Mouse (Mus musculus) liver, embryonic 12.5 days (tissue): ENCODE measurements around the gene Klhl12. TPM values are rescaled to one million over a fixed set of nuclear protein-coding genes. Genes with fewer than 3 reads are reported as not detected.
"Not testable (repeated sequence)": the region's sequence is repeated elsewhere in the genome, so short reads cannot be mapped to it uniquely, and the experiment has no call there.

Source experiments
- ATAC-seq: fragments of 200-750 bp; cut with Nextera tagmentation; 2 replicates; pipeline ENCODE4 v1.8.0; 2017; ENCODE audit warnings: moderate number of reproducible peaks, mild to moderate bottlenecking, moderate library complexity
- H3K27ac ChIP-seq: fragments of 300-500 bp; sonication (generic); 2 replicates; pipeline ENCODE4 v1.5.1; 2016; ENCODE audit warnings: mild to moderate bottlenecking
- H3K27me3 ChIP-seq: fragments of 300-500 bp; sonication (generic); replicated peaks from 2 replicates; pipeline ENCODE4 v1.6.1; 2016; ENCODE audit warnings: mild to moderate bottlenecking, moderate library complexity
- H3K36me3 ChIP-seq: fragments of 300-500 bp; sonication (generic); 2 replicates; pipeline ENCODE4 v1.6.1; 2016; ENCODE audit warnings: mild to moderate bottlenecking, moderate library complexity
- H3K4me1 ChIP-seq: fragments of 300-500 bp; sonication (generic); 2 replicates; pipeline ENCODE4 v1.6.1; 2016
- H3K4me2 ChIP-seq: fragments of 300-500 bp; sonication (generic); 2 replicates; pipeline ENCODE4 v1.6.1; 2016; ENCODE audit warnings: mild to moderate bottlenecking, moderate library complexity
- H3K4me3 ChIP-seq: fragments of 300-500 bp; sonication (generic); 2 replicates; pipeline ENCODE4 v1.5.1; 2016; ENCODE audit warnings: mild to moderate bottlenecking, moderate library complexity
- H3K9ac ChIP-seq: fragments of 300-500 bp; sonication (generic); 2 replicates; pipeline ENCODE4 v1.6.1; 2016; ENCODE audit warnings: mild to moderate bottlenecking, moderate library complexity
- H3K9me3 ChIP-seq: fragments of 300-500 bp; sonication (generic); replicated peaks from 2 replicates; pipeline ENCODE4 v1.6.1; 2016; ENCODE audit warnings: mild to moderate bottlenecking, moderate library complexity
- WGBS: fragments of 180-500 bp; shearing (Covaris S2); methylation state at CpG from one replicate; pipeline ENCODE4 v1.1.7; 2016; ENCODE audit not compliant: insufficient replicate concordance; 5-methylcytosine and 5-hydroxymethylcytosine counted together
- polyA plus RNA-seq: library from polyadenylated mRNA; unstranded; fragments of >200 nt; fragmentation: Nextera tagmentation; extraction: Ambion mirVana; gene quantifications from 2 replicates; pipeline ENCODE4 v1.2.1, GENCODE M21; 2016

Klhl12 gene
- polyA plus RNA-seq, 1 experiment from 2014 or later: 40.2 TPM

DNA sequence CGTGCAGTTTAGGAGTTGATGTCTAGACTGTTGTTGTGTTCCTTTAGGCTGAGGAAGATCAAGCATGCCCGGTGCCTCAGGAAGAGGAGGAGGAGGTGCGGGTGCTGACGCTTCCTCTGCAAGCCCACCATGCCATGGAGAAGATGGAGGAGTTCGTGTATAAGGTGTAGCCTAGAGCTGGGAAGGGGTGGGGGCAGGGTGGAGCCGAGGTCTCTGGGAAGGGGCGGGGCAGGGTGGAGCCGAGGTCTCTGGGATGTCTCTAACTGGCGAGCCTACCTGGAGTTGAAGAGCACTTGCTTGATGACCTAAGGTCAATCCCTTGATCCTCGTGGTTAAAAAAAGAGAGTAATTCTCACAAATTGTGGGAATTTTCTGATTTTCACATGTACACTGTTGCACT lies 31.4 kb upstream of the Klhl12 start:
- H3K27me3 ChIP-seq: no peaks in the 10 kb centered on the region
- H3K4me2 ChIP-seq: peak overlapping the region; percentile 56
- H3K4me3 ChIP-seq: no peak overlapping the region
- peak overlapping the region; percentile 93 for H3K27ac ChIP-seq
- H3K9me3 ChIP-seq: no peaks in the 10 kb centered on the region
- peaks cover 63% of the 10 kb centered on the region for H3K36me3 ChIP-seq
- 25% methylated on average over 10 of the region's 10 CpGs for WGBS
- ATAC-seq: peak; percentile 77
- peak overlapping the region; percentile 47 for H3K9ac ChIP-seq
- H3K4me1 ChIP-seq: peaks cover 91% of the 10 kb centered on the region

GRCm38 (mm10) chr1:134426289-134426688 lies 29.0 kb upstream of the Klhl12 start:
- peak overlapping the region; percentile 4; the same call in 1 of the 2 replicates for H3K4me3 ChIP-seq
- H3K27me3 ChIP-seq: no peaks in the 10 kb centered on the region
- peak; percentile 99 for ATAC-seq
- peak overlapping the region; percentile 51 for H3K9ac ChIP-seq
- peak overlapping the region; percentile 63 for H3K4me2 ChIP-seq
- 17% methylated on average over 5 of the region's 5 CpGs for WGBS
- no peaks in the 10 kb centered on the region for H3K9me3 ChIP-seq
- H3K27ac ChIP-seq: peak overlapping the region; percentile 93
- H3K36me3 ChIP-seq: peaks cover 86% of the 10 kb centered on the region
- H3K4me1 ChIP-seq: peaks cover 76% of the 10 kb centered on the region

GRCm38 (mm10) chr1:134433002-134433401 lies 22.3 kb upstream of the Klhl12 start:
- Histone ChIP-seq H3K9ac (no peak overlapping the region), H3K27ac (peak overlapping the region; percentile 47), H3K27me3 (no peaks in the 10 kb centered on the region), H3K4me1 (peaks cover 39% of the 10 kb centered on the region), H3K36me3 (peaks cover 59% of the 10 kb centered on the region), H3K9me3 (no peaks in the 10 kb centered on the region), H3K4me3 (no peak overlapping the region), H3K4me2 (no peak overlapping the region)
- no peak for ATAC-seq
- WGBS: 82% methylated on average over 10 of the region's 10 CpGs

DNA sequence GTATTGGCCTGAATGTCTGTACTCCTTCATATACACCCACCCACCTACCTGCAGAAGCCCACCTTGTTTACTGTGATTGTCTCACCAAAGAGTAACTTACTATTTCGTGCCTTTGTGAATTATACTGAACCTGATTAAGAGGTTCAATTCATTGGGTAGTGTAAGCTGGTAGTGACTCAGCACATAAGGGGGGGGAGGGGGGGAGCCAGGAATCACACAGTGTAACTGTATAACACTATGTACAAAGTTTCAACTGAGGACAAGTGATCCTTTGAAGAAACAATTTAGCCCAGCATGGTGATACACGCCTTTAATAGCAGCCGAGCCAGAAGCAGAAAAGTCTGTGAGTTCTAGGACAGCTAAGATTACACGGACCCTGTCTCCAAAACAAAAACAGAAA lies 21.9 kb upstream of the Klhl12 start:
- WGBS: 83% methylated on average over 4 of the region's 4 CpGs
- Histone ChIP-seq H3K9me3 (no peaks in the 10 kb centered on the region), H3K36me3 (peaks cover 55% of the 10 kb centered on the region), H3K4me3 (no peak overlapping the region), H3K4me1 (peaks cover 36% of the 10 kb centered on the region), H3K9ac (no peak overlapping the region), H3K27ac (peak overlapping the region; percentile 47; the same call in 1 of the 2 replicates), H3K27me3 (no peaks in the 10 kb centered on the region), H3K4me2 (no peak overlapping the region)
- no peak for ATAC-seq

- H3K36me3 ChIP-seq: peaks cover 36% of the 10 kb centered on the region
- H3K27me3 ChIP-seq: no peaks in the 10 kb centered on the region
- no peaks in the 10 kb centered on the region for H3K9me3 ChIP-seq
- H3K9ac ChIP-seq: no peak overlapping the region
- no peak overlapping the region for H3K4me3 ChIP-seq
- peak overlapping the region; percentile 31; the same call in 1 of the 2 replicates for H3K27ac ChIP-seq
- peak; percentile 55; the same call in 1 of the 2 replicates for ATAC-seq
- 18% methylated on average over 4 of the region's 4 CpGs for WGBS
- H3K4me1 ChIP-seq: peaks cover 33% of the 10 kb centered on the region
- H3K4me2 ChIP-seq: no peak overlapping the region
Observed at GRCm38 (mm10) chr1:134435414-134435813, 19.9 kb upstream of the Klhl12 start.

DNA sequence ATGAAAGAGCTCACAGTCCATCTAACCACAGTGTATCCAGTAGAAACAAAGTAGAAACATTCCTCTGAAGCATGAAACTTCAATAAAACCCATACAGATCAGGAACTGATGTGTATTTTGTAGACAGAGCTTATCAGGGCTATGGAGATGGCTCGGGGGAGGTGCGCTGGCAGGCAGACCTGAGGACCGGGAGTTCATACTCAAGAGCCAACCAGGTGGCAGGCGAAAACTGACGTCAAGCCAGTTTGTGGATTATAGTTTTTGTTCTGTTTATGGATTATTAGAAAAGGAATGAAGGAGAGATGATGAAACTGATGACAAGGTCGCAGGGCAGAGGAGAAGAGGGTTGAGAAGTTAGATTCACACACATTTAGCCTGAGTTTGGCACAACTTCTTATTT lies 14.9 kb upstream of the Klhl12 start:
- Histone ChIP-seq H3K27ac (no peak overlapping the region), H3K4me1 (peaks cover 28% of the 10 kb centered on the region), H3K27me3 (no peaks in the 10 kb centered on the region), H3K9ac (no peak overlapping the region), H3K4me2 (no peak overlapping the region), H3K4me3 (no peak overlapping the region), H3K36me3 (no peaks in the 10 kb centered on the region), H3K9me3 (no peaks in the 10 kb centered on the region)
- 67% methylated on average over 6 of the region's 6 CpGs for WGBS
- no peak for ATAC-seq

DNA sequence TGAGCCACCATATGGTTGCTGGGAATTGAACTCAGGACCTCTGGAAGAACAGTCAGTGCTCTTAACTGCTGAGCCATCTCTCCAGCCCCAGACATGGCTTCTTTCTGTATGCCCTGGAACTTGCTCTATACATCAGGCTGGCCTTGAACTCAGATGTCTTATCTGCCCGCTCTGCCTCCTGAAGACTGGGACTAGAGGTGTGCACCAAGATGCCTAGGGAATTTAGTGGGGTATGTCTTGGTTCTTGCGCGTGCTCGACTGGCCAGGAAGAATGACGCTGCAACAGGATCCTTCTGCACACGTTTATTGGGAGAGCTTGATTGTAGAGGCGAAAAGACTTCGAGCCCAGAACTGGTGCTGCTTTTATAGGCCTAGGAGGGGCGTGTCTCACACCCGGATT lies 13.6 kb upstream of the Klhl12 start:
- ATAC-seq, H3K4me2 ChIP-seq, H3K9ac ChIP-seq, H3K27me3 ChIP-seq, H3K9me3 ChIP-seq, H3K4me3 ChIP-seq, H3K27ac ChIP-seq, H3K36me3 ChIP-seq: not testable (repeated sequence)
- 90% methylated on average over 8 of the region's 10 CpGs for WGBS
- peaks cover 26% of the 10 kb centered on the region for H3K4me1 ChIP-seq

DNA sequence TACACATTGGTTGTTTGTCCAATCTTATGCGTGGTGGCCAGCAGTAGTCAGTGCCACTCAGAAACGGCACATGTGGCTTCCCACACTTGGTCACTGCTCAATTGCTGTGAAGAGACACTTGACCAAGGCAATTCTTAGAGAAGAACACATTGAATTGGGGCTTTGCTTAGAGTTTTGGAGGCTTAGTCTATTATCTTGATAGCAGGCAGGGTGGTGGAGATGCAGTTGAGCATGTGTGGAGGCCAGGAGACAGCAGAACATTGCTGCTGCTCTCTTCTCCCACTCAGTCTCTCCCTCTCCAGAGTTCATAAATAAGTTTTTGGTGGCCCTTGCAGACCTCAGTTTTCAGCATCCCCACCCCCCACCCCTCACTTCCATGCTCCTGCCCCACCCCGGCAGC lies 12.9 kb upstream of the Klhl12 start:
- Histone ChIP-seq H3K9ac (no peak overlapping the region), H3K4me2 (no peak overlapping the region), H3K27ac (no peak overlapping the region), H3K4me3 (no peak overlapping the region), H3K27me3 (no peaks in the 10 kb centered on the region), H3K9me3 (no peaks in the 10 kb centered on the region), H3K4me1 (peaks cover 26% of the 10 kb centered on the region), H3K36me3 (no peaks in the 10 kb centered on the region)
- 86% methylated on average over 3 of the region's 3 CpGs for WGBS
- ATAC-seq: peak; percentile 51; the same call in 1 of the 2 replicates

DNA sequence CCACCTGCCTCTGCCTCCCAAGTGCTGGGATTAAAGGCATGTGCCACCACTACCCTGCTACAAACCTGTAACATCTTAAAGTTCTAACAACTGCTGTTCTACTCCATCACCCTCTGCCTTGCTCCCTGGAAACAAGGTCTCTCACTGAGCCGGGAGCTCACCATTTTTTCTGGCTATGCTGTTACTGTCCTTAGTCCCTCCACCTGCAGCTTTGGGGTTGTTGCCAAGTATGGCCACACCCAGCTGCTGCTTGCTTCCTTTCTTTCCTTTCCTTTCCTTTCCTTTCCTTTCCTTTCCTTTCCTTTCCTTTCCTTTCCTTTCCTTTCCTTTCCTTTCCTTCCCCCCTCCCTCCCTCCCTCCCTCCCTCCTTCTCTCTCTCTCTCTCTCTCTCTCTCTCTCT lies 12.0 kb upstream of the Klhl12 start:
- not testable (repeated sequence) for H3K4me2 ChIP-seq, H3K36me3 ChIP-seq, H3K27ac ChIP-seq, ATAC-seq, H3K9me3 ChIP-seq, H3K27me3 ChIP-seq, H3K4me3 ChIP-seq, H3K9ac ChIP-seq
- H3K4me1 ChIP-seq: peaks cover 26% of the 10 kb centered on the region
- WGBS: 81% methylated on average over 1 of the region's 1 CpGs

- Histone ChIP-seq H3K27ac (no peak overlapping the region), H3K27me3 (no peaks in the 10 kb centered on the region), H3K36me3 (no peaks in the 10 kb centered on the region), H3K9ac (no peak overlapping the region), H3K4me2 (no peak overlapping the region), H3K9me3 (no peaks in the 10 kb centered on the region), H3K4me1 (peaks cover 21% of the 10 kb centered on the region), H3K4me3 (no peak overlapping the region)
- no peak for ATAC-seq
- WGBS: 67% methylated on average over 2 of the region's 2 CpGs
Observed at GRCm38 (mm10) chr1:134445418-134445817, 9.9 kb upstream of the Klhl12 start.

DNA sequence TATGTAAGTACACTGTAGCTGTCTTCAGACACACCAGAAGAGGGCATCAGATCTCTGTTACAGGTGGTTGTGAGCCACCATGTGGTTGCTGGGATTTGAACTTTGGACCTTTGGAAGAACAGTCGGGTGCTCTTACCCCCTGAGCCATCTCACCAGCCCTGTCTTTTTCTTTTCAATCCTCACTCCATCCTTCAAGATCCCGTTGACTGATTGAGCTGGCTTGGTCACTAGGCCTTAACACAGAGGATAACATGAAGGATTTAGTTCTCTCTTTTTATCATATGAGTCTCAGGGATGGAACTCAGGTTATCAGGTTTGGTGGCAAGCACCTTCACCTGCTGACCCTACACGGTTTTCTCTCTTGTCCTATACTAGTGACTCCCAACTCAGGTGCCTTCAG lies 6.8 kb upstream of the Klhl12 start:
- H3K9ac ChIP-seq: not testable (repeated sequence)

DNA sequence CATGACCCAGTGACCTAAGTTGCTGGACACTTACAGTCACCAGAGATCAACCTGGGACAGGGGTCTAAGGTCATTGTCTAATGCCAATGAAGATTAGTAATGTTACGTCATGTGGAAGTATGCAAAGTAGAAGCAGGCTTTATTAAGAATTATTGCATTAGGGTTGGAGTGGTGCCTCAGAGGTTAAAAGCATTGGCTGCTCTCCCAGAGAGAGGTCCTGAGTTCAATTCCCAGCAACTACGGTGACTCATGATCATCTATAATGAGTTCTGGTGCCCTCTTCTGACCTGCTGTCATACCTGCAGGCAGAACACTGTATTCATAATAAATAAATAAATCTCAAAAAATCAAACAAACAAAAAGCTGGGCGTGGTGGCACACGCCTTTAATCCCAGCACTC lies 5.1 kb upstream of the Klhl12 start:
- Histone ChIP-seq H3K4me1 (peaks cover 6% of the 10 kb centered on the region), H3K9me3 (no peaks in the 10 kb centered on the region), H3K27me3 (0 out of 2 replicates have a peak, but pooled peaks cover 5% of the 10 kb centered on the region), H3K27ac (no peak overlapping the region), H3K36me3 (no peaks in the 10 kb centered on the region), H3K4me3 (no peak overlapping the region), H3K9ac (no peak overlapping the region), H3K4me2 (no peak overlapping the region)
- WGBS: 77% methylated on average over 4 of the region's 4 CpGs
- no peak for ATAC-seq

More for the DNA sequence above, 6.8 kb upstream of the Klhl12 start:
- H3K36me3 ChIP-seq, H3K4me2 ChIP-seq, H3K4me1 ChIP-seq, H3K27me3 ChIP-seq, ATAC-seq, H3K27ac ChIP-seq, H3K4me3 ChIP-seq, H3K9me3 ChIP-seq: not testable (repeated sequence)
- 56% methylated on average over 3 of the region's 3 CpGs for WGBS

DNA sequence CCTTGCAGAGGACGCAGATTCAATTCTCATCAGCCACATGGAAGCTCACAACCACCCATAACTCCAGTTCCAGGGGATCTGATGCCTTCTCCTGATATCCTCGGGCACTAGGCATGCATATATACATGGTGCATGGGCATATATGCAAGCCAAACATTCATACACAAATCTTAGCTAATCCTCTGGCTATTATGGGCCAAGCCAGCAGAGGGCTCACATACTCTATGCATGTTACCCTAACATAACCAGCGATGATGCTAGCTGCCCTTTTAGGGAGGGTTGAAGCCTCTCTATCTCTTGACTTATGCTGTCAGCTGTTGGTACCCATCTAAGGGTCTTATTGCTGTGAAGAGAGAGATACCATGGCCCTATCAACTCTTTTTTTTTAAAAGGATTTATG lies 4.3 kb upstream of the Klhl12 start:
- peaks cover 6% of the 10 kb centered on the region for H3K4me1 ChIP-seq
- no peak overlapping the region for H3K4me3 ChIP-seq
- ATAC-seq: no peak
- H3K4me2 ChIP-seq: no peak overlapping the region
- no peaks in the 10 kb centered on the region for H3K36me3 ChIP-seq
- H3K9me3 ChIP-seq: no peaks in the 10 kb centered on the region
- H3K9ac ChIP-seq: no peak overlapping the region
- 25% methylated on average over 3 of the region's 3 CpGs for WGBS
- 0 out of 2 replicates have a peak, but pooled peaks cover 5% of the 10 kb centered on the region for H3K27me3 ChIP-seq
- no peak overlapping the region for H3K27ac ChIP-seq
